Mouse (Mus musculus) mesoderm, embryonic 11.5 days (tissue): ENCODE measurements around the gene Prnp.

Source experiments
- DNase-seq: peaks from one replicate; pipeline ENCODE4 v3.0.0-alpha.2; 2012; ENCODE audit warnings: low read depth, low spot score

Gene Prnp

DNA sequence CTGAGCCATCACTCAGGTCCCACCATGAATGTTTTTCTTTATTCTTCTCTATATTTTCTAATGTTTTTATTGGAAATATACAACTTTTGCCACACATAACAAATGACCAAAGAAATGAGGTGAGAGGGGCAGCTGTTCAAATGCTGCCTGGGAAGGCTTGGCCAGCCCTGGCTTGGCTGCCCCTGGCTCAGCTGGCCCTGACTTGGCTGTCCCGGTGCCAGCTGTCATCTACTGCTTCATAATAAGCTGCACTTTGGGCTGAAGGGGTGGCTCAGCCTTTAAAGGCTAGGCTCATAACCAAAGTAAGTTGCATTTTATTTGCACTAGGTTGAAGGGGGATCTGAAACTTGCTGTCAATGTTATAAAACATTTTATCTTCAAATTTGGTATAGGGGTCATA lies 2.9 kb upstream of the Prnp start:
- DNase-seq = no peak

GRCm38 (mm10) chr2:131907311-131907710 lies 2.4 kb upstream of the Prnp start:
- no peak for DNase-seq

GRCm38 (mm10) chr2:131908351-131908861 lies 1.3 kb upstream of the Prnp start:
- DNase-seq = no peak

- no peak for DNase-seq
These were observed 822 bp upstream of the Prnp start for GRCm38 (mm10) chr2:131908906-131909305.

DNA sequence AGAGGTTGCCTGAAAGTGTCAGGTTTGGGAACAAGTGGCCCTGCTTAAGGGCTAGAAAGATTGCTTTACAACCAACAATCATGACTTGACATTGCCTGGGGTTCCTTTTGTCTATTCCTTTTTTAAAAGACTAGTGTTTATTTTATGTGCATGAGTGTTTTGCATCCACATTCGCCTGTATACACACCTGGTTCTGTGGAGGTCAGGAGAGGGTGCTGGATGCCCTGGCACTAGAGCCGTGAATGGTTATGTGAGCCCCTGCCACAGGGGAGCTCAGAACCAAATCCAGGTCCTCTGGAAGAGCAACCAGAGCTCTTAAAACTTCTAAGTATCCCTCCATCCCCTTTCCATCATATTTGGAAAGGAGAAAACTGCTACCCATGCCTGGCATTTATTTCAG lies 1.1 kb downstream of the Prnp start:
- no peak for DNase-seq

- DNase-seq = no peak
These were observed 1.6 kb downstream of the Prnp start for GRCm38 (mm10) chr2:131911341-131911740.

DNA sequence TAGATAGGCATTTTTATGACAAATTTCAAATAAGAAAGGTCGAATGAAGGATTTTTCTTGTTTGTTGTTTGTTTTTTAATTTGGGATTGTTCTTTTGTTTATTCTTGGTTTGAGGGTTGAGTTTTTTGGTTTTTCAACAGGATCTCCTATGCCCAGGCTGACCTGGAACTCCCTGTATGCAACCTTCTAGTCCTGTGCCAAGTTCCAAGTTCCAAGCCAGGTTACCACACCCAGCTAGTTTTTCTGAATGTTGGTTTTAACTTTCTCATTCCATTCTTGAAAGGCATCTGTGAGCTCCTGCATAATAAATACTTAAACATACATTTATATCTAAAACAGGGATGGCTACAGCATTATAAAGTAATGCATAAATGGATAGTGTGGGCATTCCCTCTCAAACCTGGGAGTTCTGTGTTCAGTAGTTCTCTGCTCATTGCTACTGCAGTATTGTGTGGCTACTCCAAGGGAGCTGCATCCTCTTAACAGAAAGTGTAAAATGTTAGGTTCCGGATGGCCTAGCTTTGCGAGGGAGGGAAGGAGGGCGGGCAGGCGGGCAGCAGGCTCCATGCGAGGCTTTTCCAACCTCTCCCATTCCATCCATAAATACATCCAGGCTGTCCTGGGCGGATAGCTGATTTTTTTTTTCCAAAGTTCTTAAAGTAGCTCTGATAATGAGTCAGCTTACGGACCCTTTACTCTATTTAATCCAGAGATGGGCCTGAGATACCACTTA lies 3.0 kb downstream of the Prnp start:
- no peak for DNase-seq

- DNase-seq = no peak
These were observed 22.7 kb downstream of the Prnp start for GRCm38 (mm10) chr2:131932275-131932902.

DNA sequence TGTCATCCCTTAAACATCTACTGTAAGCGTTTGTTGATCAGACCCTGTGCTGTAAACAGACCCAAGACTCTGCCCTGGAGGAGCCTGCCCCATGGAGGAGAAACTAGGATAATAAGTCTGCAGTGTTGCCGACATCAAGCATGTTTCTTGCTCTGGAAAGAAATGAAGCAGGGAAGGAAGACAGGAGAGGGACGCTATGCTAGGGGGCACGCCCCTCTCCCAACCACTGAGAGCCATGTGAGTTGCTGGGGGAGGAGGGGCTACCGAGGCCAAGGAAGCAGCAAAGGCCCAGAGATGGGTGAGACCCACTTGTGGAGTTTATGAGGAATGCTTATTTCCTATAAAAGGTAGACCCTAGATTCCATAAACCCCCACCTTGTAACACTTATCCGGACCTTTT lies 23.3 kb downstream of the Prnp start:
- no peak for DNase-seq

GRCm38 (mm10) chr2:131933598-131933997 lies 23.9 kb downstream of the Prnp start:
- no peak for DNase-seq

DNA sequence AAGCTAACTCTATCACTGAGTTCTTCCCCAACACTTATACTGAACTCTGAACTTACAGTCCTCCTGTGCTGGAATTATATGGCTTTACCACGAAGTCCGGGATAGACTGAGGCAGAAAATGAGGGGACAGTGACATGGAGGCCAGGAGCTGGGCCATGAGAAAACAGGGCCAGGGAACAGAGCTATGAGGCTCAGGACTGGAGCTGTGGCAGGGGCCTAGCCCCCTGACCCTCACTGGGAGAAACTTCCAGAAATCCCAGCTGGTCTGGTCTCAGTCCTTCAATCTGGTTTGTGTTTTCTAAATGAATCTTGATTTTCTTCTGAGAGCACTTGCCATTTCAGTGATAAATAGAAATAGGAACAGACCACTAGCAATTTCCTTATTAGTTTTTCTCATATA lies 24.5 kb downstream of the Prnp start:
- DNase-seq = no peak

DNA sequence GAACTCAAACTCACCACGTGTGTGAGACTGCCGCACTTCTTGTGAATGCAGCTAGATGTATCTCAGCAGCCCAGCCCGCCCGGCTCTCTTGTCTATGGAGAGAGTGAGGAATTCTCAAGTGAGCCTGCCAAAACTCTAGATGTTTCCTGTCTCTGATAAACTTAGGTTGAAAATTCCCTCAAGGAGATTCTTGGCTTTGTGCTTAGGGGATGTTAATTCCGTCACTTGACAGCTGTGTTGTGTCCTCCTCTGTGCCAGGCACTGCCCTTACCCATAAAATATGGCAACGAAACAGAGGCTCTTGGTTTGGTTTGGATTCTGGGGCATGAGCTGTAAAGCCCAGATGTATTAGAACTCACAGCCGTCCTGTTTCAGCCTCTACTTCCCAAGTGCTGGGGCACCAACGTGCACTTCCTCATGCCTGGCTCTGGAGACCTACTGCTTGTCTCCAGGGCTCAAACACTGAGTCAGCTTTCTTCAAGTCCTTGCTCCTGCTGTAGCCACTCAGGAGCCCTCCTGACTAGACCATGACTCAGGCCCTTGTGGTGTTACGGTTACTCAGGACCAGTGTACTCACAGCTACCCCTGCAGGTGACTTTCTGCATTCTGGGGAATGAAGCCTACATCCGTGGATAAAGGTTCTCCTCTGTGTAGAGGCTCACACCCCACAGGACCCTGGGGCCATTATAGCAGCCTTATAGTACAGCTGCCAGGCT lies 25.8 kb downstream of the Prnp start:
- DNase-seq = peak; percentile 10

DNA sequence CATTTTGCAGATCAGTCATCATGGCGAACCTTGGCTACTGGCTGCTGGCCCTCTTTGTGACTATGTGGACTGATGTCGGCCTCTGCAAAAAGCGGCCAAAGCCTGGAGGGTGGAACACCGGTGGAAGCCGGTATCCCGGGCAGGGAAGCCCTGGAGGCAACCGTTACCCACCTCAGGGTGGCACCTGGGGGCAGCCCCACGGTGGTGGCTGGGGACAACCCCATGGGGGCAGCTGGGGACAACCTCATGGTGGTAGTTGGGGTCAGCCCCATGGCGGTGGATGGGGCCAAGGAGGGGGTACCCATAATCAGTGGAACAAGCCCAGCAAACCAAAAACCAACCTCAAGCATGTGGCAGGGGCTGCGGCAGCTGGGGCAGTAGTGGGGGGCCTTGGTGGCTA lies 26.7 kb downstream of the Prnp start:
- DNase-seq = no peak

GRCm38 (mm10) chr2:131939404-131940111 lies 29.8 kb downstream of the Prnp start:
- DNase-seq = peak; percentile 73

DNA sequence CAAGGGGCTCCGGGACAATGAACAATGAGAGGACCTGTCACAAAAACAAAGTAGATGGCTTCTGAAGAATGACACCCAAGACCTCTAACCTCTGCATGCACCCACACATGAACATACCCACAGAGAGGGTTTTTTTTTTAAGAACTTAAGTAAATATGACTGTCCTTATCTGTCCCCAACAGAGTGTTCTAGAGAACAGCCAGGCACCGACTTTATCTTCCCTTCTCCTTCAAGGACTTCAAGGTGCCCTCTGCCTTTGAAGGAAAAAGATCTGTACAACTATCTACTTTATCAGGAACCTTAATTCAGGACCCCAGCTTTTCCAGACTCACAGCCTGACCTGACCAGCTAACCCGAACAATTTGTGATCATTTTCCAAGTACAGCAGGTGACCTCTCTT lies 30.8 kb downstream of the Prnp start:
- no peak for DNase-seq

DNA sequence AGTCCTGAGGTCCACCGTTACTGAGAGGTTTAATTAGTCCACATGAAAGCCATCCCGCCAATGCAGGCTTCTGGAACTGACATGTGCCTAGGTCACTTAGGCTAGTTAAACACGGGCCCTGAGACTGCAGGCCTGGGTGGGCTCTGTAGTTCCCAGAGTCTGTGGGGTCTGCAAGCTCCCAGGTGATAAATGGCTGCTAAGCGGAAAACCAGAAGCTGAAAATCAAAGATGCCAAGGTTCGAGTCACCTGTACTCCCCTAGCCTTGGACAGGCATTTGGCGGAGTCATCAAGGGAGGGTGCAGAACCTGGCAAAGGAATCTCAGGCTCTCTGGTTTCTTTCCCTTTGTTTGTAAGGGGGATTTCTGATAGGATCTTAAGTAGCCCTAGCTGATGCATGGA lies 31.8 kb downstream of the Prnp start:
- no peak for DNase-seq

GRCm38 (mm10) chr2:131944370-131944769 lies 34.6 kb downstream of the Prnp start:
- no peak for DNase-seq

- DNase-seq = no peak
These were observed 35.5 kb downstream of the Prnp start for GRCm38 (mm10) chr2:131945225-131945624.

DNA sequence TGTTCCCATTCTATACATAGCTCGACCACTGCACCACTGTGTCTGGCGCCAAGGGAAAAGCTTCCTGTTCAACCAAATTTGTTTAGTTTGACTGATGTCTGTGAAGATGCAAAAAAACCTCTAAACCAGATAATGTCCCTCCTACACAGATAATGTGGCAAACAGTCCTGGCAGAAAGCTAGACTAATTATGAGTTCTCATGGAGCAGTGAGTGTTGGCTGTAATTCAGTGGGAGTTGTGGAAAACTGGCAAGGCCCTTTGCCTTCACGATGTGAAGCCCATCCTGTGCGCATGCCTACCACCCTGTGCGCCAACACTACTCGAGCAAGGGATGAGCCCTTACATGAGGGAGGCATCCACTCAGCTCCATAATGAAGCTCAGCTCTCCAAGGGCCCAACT lies 36.0 kb downstream of the Prnp start:
- no peak for DNase-seq

GRCm38 (mm10) chr2:131946351-131946750 lies 36.6 kb downstream of the Prnp start:
- DNase-seq = no peak

DNA sequence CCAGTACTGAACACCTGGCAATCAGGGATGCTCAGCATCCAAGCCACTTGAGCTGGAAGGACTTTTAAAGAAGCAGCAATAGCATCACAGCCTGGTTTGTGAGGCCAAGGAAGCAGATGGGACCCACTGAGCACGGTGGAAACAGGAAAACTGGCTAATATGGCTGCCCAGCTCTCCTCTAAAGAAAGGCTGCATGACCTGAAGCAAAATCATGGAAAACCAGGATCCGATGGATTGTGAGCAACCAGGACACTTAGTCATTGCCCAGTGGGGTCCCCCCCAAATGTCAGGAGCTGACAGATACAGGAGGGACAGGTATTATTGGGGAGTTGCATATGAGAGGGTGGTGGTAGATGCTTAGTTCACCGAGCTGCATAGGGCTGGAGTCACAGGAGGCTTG lies 38.4 kb downstream of the Prnp start:
- DNase-seq = no peak
